Mouse (Mus musculus): ENCODE measurements at regions not wholly inside any gene's neighbourhood (a gene's known extent, or its start where the extent isn't known, plus 50 kb on each side); places are given as distances from the start of the nearest gene placed in this dataset.

DNA sequence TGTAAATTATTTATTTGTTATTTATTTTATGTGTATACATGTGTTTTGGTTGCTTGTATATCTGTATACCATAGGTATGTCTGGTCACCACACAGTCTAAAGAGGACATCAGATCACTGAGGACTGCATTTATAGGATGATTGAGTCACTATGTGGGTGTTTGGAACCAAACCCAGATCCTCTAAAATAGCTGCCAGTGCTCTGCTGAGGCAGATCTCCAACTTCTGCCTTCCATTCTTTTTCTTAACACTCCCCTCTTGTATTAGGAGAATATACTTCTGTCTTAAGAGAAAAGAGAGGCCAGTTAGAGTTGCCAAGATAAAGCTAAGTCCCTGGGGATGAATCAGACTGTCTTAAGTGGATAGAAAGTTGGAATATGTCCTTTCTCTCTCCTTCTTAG is 424.2 kb downstream of the Cntn6 start:
- CTCF ChIA-PET: no interaction called here

DNA sequence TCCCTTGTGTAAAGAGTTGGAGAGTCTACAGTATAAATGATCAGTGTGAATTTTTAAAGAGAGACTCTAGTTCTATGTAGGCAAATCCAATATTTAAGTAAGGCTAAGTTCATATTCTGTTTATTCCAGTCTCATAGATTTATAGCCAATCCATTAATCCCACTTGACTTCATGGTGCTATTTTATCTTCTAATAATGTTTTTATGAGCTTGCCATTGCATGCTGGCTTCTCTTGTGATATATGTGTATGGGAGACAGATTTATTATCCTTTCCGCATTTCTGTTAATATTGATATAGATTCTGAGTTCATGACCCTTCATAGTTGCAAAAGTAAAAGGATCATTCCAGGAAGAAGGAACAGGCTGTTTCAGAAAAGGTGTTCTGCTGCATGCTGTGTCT is 430.0 kb downstream of the Cntn6 start:
- CTCF ChIA-PET: no interaction called here

DNA sequence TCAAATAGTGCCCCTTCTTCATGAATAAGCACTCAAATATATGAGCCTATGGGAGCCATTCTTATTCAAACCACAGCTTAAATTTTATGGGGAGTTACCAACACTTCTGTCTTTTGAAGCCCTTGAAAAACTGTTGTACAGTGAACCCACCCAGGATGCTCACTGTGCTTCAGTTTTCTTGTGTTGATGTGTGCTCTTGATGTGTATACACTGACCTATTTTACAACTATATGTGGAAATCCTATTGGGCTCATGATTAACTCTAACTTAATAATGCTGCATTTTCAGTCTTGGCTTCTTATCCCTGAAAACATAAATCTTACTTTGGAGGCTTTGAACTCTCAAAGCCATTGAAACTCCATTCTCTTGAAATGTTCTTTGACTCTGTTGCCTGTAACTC is 433.5 kb downstream of the Cntn6 start:
- CTCF ChIA-PET: no interaction called here

DNA sequence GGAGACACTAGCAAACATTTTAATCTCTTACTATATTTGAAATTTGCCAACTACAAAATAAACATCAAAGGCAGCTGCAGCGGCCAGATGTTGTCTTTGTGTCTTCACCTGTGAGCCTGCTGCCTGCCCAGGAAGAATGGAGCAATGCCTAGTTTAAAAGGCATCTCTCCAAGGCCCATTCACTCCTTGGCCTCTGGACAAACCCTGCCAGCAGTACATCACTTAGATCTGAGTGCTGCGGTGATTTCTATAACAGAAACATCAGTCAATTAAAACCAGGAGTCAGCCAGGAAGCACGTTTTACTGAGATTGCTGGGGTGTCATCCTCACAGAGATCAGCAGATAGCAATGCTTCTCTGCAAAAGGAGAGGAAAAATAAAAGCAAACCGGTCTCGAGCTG is 437.7 kb downstream of the Cntn6 start:
- CTCF ChIA-PET: no interaction called here

DNA sequence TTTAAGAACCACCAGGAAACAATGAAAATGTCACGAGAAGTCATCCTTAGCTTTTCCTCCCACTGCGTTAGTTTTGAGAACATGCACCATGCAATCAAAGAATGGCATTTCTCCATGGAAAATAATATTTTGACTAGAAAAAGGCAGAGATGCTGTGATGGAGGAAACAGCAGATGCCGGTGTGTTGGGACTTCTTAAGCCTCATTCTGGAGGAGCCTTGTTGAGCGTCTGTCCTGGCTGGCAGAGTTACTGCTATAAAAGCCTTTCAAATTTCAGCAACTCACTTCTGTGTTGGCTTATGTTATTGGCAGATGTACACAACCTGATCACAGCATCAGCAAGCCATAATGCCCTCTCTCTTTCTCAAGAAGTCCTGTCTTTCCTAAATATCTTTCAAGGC is 439.6 kb downstream of the Cntn6 start:
- CTCF ChIA-PET: no interaction called here

DNA sequence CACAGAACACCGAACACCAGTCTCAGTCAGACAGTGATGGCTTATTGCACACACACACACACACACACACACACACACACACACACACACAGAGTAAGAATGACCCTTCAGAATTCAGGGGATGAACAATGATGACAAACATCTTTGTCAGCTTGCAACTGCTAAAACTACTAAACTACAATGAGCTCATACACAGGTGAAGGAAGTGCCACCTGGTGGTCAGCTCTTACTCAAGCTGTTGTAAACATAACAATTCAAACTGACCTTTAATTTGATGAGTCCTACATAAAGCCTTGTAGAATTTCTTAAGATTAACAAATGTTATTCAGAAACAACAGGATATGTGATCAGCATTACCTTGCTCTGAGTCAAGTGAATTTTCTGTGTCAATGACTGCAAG is 446.5 kb downstream of the Cntn6 start:
- CTCF ChIA-PET: no interaction called here

DNA sequence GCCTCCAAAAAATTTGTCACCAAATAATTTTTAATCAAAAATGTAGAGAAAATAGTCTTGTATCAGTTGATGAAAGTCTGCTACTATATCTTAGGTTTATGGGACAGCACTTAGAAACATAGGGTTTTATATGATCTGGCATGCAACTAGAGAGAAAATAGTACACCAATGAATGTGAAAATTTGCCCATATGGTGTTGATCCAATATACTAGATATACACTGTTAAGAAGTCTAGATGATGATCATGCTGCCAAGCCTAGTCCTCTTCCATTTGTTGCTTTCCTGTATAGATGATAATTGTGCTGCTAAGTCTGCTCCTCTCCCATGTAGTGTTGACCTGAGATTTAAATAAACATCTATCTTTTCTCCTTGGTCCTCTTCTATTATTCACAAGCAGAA is 481.9 kb downstream of the Cntn6 start:
- CTCF ChIA-PET: no interaction called here

DNA sequence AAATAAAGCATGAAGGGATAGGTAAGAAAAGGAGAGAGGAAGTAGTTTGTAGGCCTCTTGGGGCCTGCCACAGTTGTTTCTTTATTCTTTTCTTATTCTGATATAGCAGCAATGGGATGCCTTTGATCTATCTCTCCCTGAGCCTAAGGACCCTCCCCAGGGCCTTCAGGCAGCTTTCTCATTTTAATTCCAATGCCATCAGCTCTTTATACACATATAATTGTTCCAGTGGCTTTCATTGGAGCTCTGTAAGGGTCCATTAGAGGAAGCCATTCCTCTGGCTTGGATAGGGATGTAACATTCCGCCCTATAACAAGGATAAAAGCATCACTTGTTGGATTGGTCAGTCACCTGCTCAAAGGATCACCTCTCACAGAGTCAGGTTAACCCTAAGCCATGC is 491.6 kb downstream of the Cntn6 start:
- CTCF ChIA-PET: no interaction called here

DNA sequence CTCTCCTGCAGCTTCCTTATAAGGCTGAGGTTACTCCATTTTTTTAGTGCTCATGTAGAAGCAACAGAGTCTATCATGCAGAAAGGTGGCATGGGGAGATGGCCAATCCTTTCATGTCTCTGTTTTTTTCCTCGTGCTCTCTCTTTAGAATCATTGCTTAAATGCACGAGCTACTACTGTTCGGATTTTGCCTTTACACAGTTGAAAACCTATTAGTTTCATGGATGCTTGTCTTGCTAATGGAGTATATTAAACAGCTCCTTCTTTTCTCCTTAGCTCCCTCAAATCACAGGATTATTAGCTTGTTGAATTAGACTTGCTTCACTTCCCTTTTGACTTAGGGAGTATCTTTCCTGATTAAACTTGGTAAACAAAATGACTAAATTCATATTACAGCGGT is 497.3 kb downstream of the Cntn6 start:
- CTCF ChIA-PET: no interaction called here

DNA sequence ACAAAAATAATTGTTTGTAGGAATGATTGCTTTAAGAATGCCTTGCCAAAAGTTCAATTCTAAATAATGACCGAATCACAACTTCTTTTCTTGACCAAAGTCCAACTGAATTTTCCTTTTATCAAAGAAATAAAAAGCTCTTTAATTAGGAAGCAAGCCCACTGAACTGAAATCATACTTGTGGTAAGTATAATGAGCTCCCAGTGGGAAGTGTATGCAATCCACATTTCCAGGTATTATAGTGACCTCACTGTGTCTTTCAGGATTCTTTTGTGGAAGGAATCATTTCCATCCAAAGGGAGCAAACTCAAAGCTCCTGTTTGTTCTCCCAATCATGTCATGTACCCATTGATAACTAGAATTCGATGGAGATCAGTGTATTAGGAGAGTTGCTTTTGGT is 497.8 kb downstream of the Cntn6 start:
- CTCF ChIA-PET: no interaction called here

DNA sequence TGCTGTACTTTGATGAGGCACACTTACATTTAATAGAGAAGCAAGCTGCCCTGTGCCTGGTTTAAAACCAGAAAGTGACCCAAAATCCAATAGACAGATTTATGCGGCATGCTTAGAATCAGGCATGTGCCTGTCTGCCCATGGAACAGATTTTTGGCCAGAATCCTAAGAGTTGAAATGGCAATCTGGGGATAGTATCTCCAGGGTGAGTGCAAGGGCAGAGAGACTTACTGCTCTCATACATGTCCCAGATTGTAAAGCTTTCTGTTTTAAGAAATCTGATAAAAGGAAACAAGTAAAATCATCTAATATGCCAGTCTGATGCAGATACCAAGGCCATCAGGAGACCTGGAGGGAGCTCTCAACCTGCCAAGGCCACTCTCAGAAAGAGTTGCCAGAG is 507.0 kb downstream of the Cntn6 start:
- CTCF ChIA-PET: interaction anchor here (0.6 kb wide), 1 partner anchor 101 kb away, joined by 3 read pairs; no protein-coding TSS in a partner anchor

DNA sequence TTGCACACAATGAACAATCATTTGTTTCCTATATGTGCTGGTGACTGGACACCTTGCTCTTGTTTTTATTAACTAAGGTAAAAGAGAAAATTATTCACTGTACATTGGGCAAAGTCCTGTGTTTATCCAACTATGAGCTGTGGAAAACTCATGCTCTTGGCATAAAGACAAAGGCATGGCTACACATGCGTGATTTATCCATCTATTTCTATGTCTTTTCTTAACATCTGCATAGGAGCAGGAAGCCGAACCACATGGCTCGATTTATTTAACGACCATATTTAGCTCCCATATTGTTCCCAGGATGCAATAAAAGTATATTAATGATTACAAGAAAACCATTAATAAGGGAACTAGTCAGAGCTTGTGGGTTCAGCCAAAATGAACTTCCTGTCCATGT is 528.1 kb downstream of the Cntn6 start:
- CTCF ChIA-PET: no interaction called here

DNA sequence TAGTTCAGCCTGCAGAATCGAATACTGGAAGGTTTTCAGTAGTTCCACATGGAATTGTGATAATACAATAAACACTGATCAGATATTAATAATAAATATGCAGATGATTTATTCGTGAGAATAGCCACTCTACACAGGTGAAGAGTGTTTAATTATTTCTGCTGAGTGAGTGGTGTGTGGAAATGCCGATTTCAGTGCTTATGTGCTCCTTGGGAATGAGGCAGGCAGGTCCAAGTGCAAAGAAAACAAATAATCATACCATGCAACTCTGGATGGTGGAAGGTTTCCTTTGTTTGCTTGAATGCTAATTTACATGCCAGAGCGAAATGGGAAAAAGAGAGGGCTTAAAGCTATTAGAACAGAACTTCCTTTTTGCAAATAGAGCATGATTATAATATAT is 528.6 kb downstream of the Cntn6 start:
- CTCF ChIA-PET: no interaction called here

DNA sequence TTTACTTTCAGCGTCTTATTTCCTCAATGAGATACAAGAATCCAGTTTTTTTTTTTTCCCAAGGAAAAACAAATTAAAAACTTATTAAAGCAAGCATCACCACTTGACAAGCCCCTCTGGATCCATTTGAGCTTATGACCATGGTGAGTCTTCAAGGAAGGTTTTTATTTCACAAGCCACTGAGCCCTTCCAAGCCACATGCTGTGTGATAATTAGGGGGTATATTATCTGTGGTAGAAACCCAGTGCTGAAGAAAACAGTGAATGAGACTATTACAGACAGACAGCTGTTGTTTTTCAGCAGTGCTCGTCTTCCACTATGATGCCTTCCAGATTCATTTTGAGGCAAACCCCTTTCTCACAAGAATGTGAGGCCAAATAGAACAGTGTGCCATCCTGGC is 573.6 kb downstream of the Cntn6 start:
- CTCF ChIA-PET: no interaction called here

DNA sequence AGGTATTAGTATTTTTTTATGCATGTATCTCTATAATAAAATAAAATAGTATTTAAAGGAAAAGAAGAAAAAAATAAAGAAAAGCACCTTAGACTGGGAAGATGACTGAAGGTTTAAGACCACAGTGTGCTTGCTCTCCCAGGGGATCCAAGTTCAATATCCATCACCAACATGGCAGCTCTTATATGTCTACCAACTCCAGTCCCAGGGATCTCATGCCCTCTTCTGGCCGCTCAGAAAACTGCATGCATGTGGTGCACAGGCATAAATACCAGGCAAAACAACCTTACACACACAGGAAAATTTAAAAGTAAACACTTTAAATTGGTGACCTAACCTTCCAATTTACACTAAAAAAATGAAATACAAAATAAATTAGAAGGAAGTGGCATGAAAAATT is 586.6 kb upstream of the Cntn4 start:
- CTCF ChIA-PET: no interaction called here
